Mouse (Mus musculus): ENCODE measurements at regions not wholly inside any gene's neighbourhood (a gene's known extent, or its start where the extent isn't known, plus 50 kb on each side); places are given as distances from the start of the nearest gene placed in this dataset.

GRCm38 (mm10) chr11:19265672-19265972, 246.8 kb upstream of the Meis1 start:
- H3K27ac ChIP-seq (ENCODE audit: insufficient read depth, low read depth, low read length): no peak overlapping the region
- no peak for TF ChIP-seq POLR2A (IDR thresholded peaks at IDR 0.05; ENCODE audit: borderline replicate concordance, low read depth, low read length)
- TF ChIP-seq CTCF (IDR thresholded peaks at IDR 0.05; ENCODE audit: low read depth, low read length): no peak
- H3K4me1 ChIP-seq (ENCODE audit: control insufficient read depth, insufficient read depth, low read length): no peaks in the 10 kb centered on the region
- H3K4me3 ChIP-seq (ENCODE audit: insufficient read depth, low read length): no peak overlapping the region

DNA sequence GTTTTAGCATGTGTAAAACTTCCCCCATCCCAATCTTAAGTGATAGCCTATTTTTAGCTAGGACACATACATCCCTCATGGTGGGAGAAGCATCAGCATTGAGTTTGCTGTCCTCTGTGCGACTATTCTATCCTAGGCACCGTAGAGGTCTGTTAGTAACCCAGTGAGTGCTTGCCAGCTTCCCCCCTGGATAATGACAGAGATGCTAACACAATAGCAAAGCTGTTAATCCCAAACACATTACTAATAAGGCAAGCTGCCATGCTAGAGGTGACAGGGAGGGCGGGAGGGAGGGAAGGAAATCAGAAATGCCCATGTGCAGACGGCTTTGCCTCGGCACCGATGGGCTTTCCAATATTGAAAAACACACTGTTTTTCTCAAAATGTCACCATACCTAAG, 272.2 kb upstream of the Meis1 start:
- Histone ChIP-seq H3K4me1 (ENCODE audit: control insufficient read depth, insufficient read depth, low read length) (no peaks in the 10 kb centered on the region), H3K27ac (ENCODE audit: insufficient read depth, low read depth, low read length) (no peak overlapping the region)
- TF ChIP-seq POLR2A (IDR thresholded peaks at IDR 0.05; ENCODE audit: borderline replicate concordance, low read depth, low read length) (no peak), CTCF (IDR thresholded peaks at IDR 0.05; ENCODE audit: low read depth, low read length) (no peak)

DNA sequence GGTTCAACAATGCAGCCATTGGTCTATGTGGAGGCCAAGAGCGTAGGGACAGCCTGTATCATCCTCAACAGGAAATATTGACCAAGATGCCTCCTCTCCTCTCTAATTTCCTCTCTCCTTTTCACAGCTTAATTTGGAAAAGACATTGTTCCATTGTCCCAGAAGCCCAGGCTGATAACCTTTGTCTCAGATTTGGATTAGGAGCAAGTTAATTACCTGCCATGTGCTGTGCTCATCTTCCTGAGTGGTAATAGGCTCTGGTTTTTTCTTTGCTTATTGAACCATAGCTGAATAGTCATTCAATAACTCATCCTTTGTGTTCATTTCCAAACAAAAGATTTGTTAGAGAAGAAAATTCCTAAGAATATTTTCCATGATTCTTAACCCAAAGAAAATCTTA, 280.6 kb upstream of the Meis1 start:
- no peak for TF ChIP-seq POLR2A (IDR thresholded peaks at IDR 0.05; ENCODE audit: borderline replicate concordance, low read depth, low read length)
- no peak for TF ChIP-seq CTCF (IDR thresholded peaks at IDR 0.05; ENCODE audit: low read depth, low read length)
- Histone ChIP-seq H3K4me3 (ENCODE audit: insufficient read depth, low read length) (no peak overlapping the region), H3K4me1 (ENCODE audit: control insufficient read depth, insufficient read depth, low read length) (no peaks in the 10 kb centered on the region), H3K27ac (ENCODE audit: insufficient read depth, low read depth, low read length) (no peak overlapping the region)

More for the DNA sequence above, 272.2 kb upstream of the Meis1 start:
- no peak overlapping the region for H3K4me3 ChIP-seq (ENCODE audit: insufficient read depth, low read length)

DNA sequence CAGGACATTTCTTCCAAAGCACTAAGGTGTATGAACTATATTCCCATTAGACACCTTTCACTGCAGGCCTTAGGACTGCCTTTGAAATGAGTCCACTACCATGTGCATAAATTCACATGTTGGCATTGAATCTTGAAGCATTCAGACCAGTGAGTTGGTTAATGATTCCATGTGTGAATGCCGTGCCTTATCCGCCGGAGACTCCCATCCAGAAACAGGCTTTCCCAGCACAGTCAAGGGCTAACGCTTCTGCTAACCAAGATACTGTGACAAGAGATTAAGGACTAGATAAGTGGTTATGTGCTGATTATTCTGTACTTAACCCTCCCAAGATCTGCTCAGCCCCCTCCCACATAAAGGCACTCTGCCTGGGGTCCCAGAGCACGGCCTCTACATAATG, 287.9 kb upstream of the Meis1 start:
- Histone ChIP-seq H3K4me3 (ENCODE audit: insufficient read depth, low read length) (no peak overlapping the region), H3K27ac (ENCODE audit: insufficient read depth, low read depth, low read length) (no peak overlapping the region), H3K4me1 (ENCODE audit: control insufficient read depth, insufficient read depth, low read length) (no peaks in the 10 kb centered on the region)
- TF ChIP-seq CTCF (IDR thresholded peaks at IDR 0.05; ENCODE audit: low read depth, low read length) (no peak), POLR2A (IDR thresholded peaks at IDR 0.05; ENCODE audit: borderline replicate concordance, low read depth, low read length) (no peak)

GRCm38 (mm10) chr11:19330685-19331239, 312.0 kb upstream of the Meis1 start:
- no peak overlapping the region for H3K27ac ChIP-seq (ENCODE audit: insufficient read depth, low read depth, low read length)
- TF ChIP-seq POLR2A (IDR thresholded peaks at IDR 0.05; ENCODE audit: borderline replicate concordance, low read depth, low read length): no peak
- TF ChIP-seq CTCF (IDR thresholded peaks at IDR 0.05; ENCODE audit: low read depth, low read length): no peak
- no peaks in the 10 kb centered on the region for H3K4me1 ChIP-seq (ENCODE audit: control insufficient read depth, insufficient read depth, low read length)
- H3K4me3 ChIP-seq (ENCODE audit: insufficient read depth, low read length): no peak overlapping the region

DNA sequence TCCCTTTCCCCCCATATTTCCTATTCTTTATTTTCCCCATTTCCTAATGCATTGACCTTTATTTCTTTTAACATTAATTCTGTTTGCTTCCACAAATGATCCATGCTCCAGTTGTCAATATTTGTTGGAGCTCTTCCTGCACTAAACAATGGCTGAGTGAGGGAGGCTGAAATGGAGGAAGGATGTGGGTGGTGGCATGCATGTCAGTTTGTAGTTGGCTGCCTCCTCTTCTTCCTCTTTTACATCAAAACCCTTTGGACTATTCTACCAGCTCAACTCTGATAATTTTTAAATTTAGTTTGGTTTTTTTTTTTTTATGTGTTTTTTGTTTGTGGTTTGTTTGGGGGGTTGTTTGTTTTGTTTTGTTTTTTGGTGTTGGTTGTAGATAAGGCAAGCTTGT, 313.5 kb upstream of the Meis1 start:
- H3K4me3 ChIP-seq (ENCODE audit: insufficient read depth, low read length): no peak overlapping the region
- H3K27ac ChIP-seq (ENCODE audit: insufficient read depth, low read depth, low read length): no peak overlapping the region
- H3K4me1 ChIP-seq (ENCODE audit: control insufficient read depth, insufficient read depth, low read length): no peaks in the 10 kb centered on the region
- no peak for TF ChIP-seq POLR2A (IDR thresholded peaks at IDR 0.05; ENCODE audit: borderline replicate concordance, low read depth, low read length)
- TF ChIP-seq CTCF (IDR thresholded peaks at IDR 0.05; ENCODE audit: low read depth, low read length): no peak

- Histone ChIP-seq H3K4me3 (ENCODE audit: insufficient read depth, low read length) (no peak overlapping the region), H3K4me1 (ENCODE audit: control insufficient read depth, insufficient read depth, low read length) (no peaks in the 10 kb centered on the region), H3K27ac (ENCODE audit: insufficient read depth, low read depth, low read length) (no peak overlapping the region)
- TF ChIP-seq CTCF (IDR thresholded peaks at IDR 0.05; ENCODE audit: low read depth, low read length) (no peak), POLR2A (IDR thresholded peaks at IDR 0.05; ENCODE audit: borderline replicate concordance, low read depth, low read length) (no peak)
Observed at GRCm38 (mm10) chr11:19332727-19333126, 313.9 kb upstream of the Meis1 start.

- TF ChIP-seq CTCF (IDR thresholded peaks at IDR 0.05; ENCODE audit: low read depth, low read length) (no peak), POLR2A (IDR thresholded peaks at IDR 0.05; ENCODE audit: borderline replicate concordance, low read depth, low read length) (no peak)
- H3K27ac ChIP-seq (ENCODE audit: insufficient read depth, low read depth, low read length): no peak overlapping the region
- no peaks in the 10 kb centered on the region for H3K4me1 ChIP-seq (ENCODE audit: control insufficient read depth, insufficient read depth, low read length)
- H3K4me3 ChIP-seq (ENCODE audit: insufficient read depth, low read length): no peak overlapping the region
Observed at GRCm38 (mm10) chr11:19333908-19334487, 315.2 kb upstream of the Meis1 start.

GRCm38 (mm10) chr11:19335384-19335783, 316.6 kb upstream of the Meis1 start:
- H3K27ac ChIP-seq (ENCODE audit: insufficient read depth, low read depth, low read length): no peak overlapping the region
- TF ChIP-seq CTCF (IDR thresholded peaks at IDR 0.05; ENCODE audit: low read depth, low read length): no peak
- no peak for TF ChIP-seq POLR2A (IDR thresholded peaks at IDR 0.05; ENCODE audit: borderline replicate concordance, low read depth, low read length)

DNA sequence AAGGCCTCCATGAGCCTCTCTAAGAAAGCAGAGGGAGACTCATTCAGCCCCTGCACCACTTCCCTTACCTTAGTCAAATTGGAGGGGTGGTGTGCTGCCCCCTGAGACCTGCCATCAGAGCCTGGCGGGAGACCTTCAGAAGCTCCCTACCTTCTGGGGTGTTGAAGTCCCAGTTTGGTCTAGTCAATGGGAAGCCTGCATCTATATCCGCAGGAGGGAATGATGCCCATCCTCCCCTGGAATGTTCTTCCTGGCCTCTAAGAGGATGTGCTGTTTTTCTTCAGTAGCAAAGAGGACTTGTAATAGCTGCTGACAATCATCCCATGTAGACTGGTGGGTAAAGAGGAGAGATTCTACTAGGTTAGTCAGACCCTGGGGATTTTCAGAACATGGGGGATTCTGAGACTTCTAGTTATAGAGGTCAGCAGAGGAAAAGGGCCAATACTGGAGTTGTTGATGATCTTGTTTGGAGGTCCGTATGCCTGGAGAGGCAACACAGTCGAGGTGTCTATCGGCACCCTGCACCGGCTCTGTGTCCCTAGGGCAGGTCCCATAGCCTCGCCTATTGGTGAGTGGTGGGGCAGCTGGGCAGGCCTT, 321.0 kb upstream of the Meis1 start:
- TF ChIP-seq POLR2A (IDR thresholded peaks at IDR 0.05; ENCODE audit: borderline replicate concordance, low read depth, low read length) (no peak), CTCF (IDR thresholded peaks at IDR 0.05; ENCODE audit: low read depth, low read length) (no peak)
- Histone ChIP-seq H3K4me3 (ENCODE audit: insufficient read depth, low read length) (no peak overlapping the region), H3K4me1 (ENCODE audit: control insufficient read depth, insufficient read depth, low read length) (no peaks in the 10 kb centered on the region), H3K27ac (ENCODE audit: insufficient read depth, low read depth, low read length) (no peak overlapping the region)

More at GRCm38 (mm10) chr11:19335384-19335783, 316.6 kb upstream of the Meis1 start:
- Histone ChIP-seq H3K4me3 (ENCODE audit: insufficient read depth, low read length) (no peak overlapping the region), H3K4me1 (ENCODE audit: control insufficient read depth, insufficient read depth, low read length) (no peaks in the 10 kb centered on the region)

Measured in bone marrow macrophage, adult 2 months (primary cell).